Mouse (Mus musculus) megakaryocyte-erythroid progenitor cell, adult 5-6 weeks (primary cell): ENCODE results near the gene Ankrd7. TPM values are rescaled to one million over a fixed set of nuclear protein-coding genes. Genes with fewer than 3 reads are reported as not detected.
"Not testable (repeated sequence)": the region's sequence is repeated elsewhere in the genome, so short reads cannot be mapped to it uniquely, and the experiment has no call there.

Experiments used
- ATAC-seq: replicated peaks from 2 replicates; pipeline ENCODE4 v1.8.0; 2016; ENCODE audit warnings: mild to moderate bottlenecking, inconsistent platforms; ENCODE audit not compliant: severe bottlenecking, poor library complexity, low FRiP score, low TSS enrichment
- total RNA-seq, 2 experiments: library from RNA; stranded (forward) in 1 of 2; stranded (reverse) in 1 of 2; fragments of 200-1000, 215-1000 nt in 1 of 2; fragments of >200 nt in 1 of 2; fragmentation: Nextera tagmentation in 1 of 2; gene quantifications; 2 replicates each; pipeline ENCODE4 v1.2.3; 2014 to 2017

Gene Ankrd7
- total RNA-seq (2014; fragmentation: Nextera tagmentation) (0.54 TPM in 1 of 2 replicates, not detected in the other), total RNA-seq (2017) (not detected in 2 replicates)

GRCm38 (mm10) chr6:18866018-18866417 lies at the start of gene Ankrd7:
Ankrd7 (plus strand) TSS chr6:18866318.
- ATAC-seq, result no peak

DNA sequence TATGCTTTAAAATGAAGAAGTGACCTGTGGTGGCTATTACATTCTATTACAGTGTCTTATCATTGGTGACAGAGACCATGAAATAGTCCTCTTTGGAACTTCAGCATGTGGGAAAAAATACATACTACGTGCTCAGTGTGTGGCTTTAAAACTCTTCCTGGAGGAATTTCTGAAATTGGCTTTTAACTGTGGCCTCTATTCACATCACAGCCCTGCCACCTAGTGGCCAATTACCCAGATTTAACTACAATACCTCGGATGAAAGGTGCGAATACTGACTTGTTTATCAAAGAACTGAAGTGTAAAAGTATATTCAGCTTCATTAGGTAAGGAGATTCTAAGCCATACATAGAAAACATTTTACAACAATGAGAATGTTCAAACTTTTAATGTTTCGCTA lies 46.8 kb upstream of the Ankrd7 start:
- ATAC-seq, result 0 out of 2 replicates have a peak, but pooled peaks have one; percentile 71

DNA sequence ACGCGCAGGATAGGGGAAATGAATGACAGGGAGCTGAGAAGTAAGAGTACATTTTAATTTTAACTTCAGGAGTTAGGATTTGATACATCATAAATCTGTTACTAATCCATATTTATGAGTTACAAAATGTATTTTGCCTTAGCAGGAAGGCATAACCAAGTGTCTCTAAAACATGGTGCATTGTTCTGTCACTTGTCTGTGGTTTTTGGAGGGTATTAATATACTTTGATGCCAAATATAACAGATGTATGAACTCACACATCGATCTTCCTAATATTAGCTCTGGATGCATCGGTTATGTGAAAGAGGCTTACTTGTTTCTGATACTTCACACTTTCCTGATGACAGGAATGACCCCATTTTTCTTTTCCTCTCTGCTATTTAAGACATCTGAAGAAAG lies 45.9 kb upstream of the Ankrd7 start:
- no peak for ATAC-seq

GRCm38 (mm10) chr6:18822812-18823211 lies 43.3 kb upstream of the Ankrd7 start:
- ATAC-seq, result no peak

DNA sequence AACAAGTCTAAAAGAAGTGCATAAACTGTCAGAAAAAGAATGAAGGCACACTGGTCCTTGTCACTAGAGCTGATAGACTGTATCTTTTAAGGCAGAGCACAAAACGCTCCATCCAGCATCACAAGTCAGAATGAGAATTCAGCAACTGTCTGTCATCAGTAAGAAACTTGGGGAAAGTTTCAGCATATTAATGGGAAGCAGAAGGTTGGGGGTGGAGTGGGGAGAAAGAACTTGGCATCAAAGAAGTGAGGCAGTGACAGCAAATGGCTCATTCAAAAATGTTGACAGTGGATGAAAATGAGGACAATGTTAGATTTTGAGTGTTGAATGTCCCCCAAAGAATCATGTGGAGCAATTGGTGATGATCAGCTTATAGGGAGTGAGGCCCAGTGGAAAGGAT lies 33.2 kb upstream of the Ankrd7 start:
- ATAC-seq, result no peak

DNA sequence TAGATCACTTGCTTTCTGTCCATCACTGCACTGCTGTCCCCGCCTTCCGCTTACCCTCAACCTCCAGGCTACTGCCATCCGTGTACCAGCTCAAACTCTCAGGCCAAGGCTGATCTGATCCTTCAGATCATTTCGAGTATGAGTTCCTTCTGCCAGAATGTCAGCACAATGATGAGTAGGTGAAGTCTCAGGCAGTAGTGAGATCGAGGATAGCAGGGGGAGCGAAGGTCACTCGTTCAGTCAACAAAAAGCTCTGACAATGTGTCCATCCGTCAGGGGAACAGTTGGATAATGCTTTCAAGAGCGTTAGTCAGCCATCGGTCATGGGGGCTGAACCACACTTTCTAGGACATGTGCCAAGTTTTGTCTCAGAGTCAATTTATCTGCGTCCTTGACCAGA lies 21.6 kb upstream of the Ankrd7 start:
- not testable (repeated sequence) for ATAC-seq

- not testable (repeated sequence) for ATAC-seq
Measured at GRCm38 (mm10) chr6:18845571-18845970, 20.5 kb upstream of the Ankrd7 start.

GRCm38 (mm10) chr6:18848051-18848701 lies 17.9 kb upstream of the Ankrd7 start, which contains the start of gene Lsm8:
Lsm8 (plus strand) TSS chr6:18848579.
- ATAC-seq, result peak; percentile 99

DNA sequence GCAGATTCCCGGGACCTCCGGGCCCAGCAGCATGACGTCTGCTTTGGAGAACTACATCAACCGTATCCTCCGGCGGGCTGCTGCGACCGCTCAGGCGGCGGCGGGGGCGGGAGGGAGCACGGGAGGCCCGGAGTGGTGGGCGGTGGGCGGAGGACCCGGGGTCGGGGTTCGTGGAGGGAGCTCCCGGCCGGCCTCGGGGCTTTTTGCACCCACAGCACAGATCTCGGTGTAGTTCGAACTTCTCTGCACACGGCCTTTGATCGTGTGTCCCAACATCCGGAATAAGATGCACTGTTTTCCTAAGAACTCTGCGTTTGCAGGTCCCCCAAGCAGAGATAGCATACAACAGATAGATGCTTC lies 17.4 kb upstream of the Ankrd7 start:
- ATAC-seq, result no peak

DNA sequence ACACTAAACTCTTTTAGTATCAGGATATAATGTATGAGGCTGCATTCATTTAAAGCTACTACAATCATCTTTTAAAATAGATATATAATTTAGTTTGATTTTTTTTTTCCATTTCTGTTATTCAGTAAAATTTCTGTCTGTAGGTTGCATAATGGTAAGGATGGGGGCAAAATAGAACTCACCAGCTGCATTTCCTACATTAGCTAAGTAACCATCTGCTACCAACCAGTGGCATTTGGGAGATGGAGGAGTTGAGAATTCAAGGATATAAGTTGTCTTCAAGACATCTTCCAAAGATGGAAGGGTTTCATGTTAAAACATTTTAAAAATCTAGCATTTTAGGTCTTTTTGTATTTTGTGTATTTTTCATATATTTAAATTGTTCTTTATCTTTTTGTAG lies 10.8 kb upstream of the Ankrd7 start:
- ATAC-seq, result no peak

GRCm38 (mm10) chr6:18856487-18857078 lies 9.5 kb upstream of the Ankrd7 start:
- ATAC-seq, result no peak

- ATAC-seq, result no peak
Measured at GRCm38 (mm10) chr6:18889030-18889429, 22.9 kb downstream of the Ankrd7 start.

GRCm38 (mm10) chr6:18894142-18894541 lies 28.0 kb downstream of the Ankrd7 start:
- no peak for ATAC-seq

DNA sequence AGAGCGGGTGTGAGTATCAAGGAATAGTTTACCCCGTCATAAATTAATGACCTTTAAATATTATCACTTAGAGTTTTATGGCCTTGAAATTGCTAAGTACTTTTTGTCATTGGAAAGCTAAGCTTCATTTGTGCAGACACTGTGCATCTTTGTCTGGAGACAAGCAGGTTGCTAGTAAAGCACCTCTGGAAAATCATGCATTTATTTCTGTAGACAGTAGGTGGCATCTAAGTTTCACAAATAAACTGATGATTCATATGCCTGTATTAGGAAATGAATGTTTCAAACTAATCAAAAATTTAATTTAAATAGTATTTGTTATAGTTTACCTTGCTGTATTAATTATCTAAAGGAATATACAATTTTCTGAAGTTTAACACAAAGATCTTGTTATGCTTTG lies 41.1 kb downstream of the Ankrd7 start:
- ATAC-seq, result no peak

GRCm38 (mm10) chr6:18913179-18913578 lies 47.1 kb downstream of the Ankrd7 start:
- ATAC-seq, result no peak

DNA sequence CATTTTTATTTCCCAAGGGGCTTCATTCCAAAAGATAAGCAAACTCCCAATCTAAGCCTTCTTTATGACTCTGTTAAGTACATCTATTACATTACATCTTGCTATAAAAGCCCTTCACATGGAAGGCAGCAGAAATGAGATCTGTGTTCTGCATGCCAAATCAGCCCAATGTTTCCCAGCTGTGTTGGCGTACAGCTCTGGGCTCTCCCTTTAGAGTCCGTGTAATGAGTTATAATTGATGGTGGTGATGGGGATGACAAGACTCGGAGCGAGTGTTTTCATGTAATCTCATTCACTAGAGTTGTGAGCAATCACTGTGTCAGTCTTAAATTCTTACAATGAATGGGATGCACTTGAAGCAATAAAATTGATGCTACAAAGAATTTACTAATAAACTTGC lies 49.9 kb downstream of the Ankrd7 start:
- ATAC-seq, result no peak

DNA sequence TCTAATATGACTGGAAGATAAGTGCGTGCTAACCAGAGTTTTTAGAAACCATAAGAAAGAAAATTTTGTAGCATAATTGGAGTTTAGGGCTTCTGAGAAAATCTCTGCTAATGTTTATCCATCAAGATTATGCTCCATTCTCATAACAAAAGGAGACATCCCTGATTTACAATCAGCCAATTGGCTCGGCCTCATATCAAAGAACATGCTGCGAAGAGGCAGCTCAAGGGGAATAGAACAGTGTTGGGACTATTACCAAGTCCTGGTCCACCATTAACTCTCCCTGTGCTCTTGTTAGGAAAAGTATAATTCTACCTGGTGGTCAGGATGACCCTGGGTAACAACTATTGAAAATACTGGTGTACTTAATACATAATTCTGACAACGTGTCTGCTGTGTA lies 50.4 kb downstream of the Ankrd7 start:
- ATAC-seq, result no peak
